Mouse (Mus musculus) cortical plate, adult 2 months (tissue): ENCODE results near the gene Ykt6. TPM values are rescaled to one million over a fixed set of nuclear protein-coding genes. Genes with fewer than 3 reads are reported as not detected.
A peak's percentile ranks its signal among the peaks of the same experiment; 100 is the strongest.

Experiments
- H3K27ac ChIP-seq: fragments of 200-500 bp; 2 replicates; pipeline ENCODE4 v1.5.1; 2012; ENCODE audit warnings: low read length, control low read depth, inconsistent platforms; ENCODE audit not compliant: insufficient read depth
- H3K4me1 ChIP-seq: fragments of 200-500 bp; 2 replicates; pipeline ENCODE4 v1.6.1; 2011; ENCODE audit warnings: low read length; ENCODE audit not compliant: control insufficient read depth, insufficient read depth
- H3K4me3 ChIP-seq: fragments of 200-500 bp; 2 replicates; pipeline ENCODE4 v1.5.1; 2011; ENCODE audit warnings: mild to moderate bottlenecking, low read length, control low read depth; ENCODE audit not compliant: insufficient read depth
- CTCF ChIP-seq: fragments of 200-500 bp; IDR thresholded peaks from 2 replicates; pipeline ENCODE4 v1.5.1; 2011; ENCODE audit warnings: mild to moderate bottlenecking, control low read depth, low read length; ENCODE audit not compliant: insufficient read depth; ENCODE audit errors: extremely low read depth
- POLR2A ChIP-seq: fragments of 200-500 bp; IDR thresholded peaks from 2 replicates; pipeline ENCODE4 v1.6.1; 2011; ENCODE audit warnings: mild to moderate bottlenecking, low read length, control low read depth; ENCODE audit not compliant: insufficient read depth; ENCODE audit errors: extremely low read depth
- polyA plus RNA-seq: library from polyadenylated mRNA; depleted of rRNA; stranded (reverse); fragments of >200 nt; gene quantifications from 2 replicates; pipeline ENCODE4 v1.2.3, GENCODE M21; 2012

Ykt6 gene
- polyA plus RNA-seq, 1 experiment: 65.3 TPM

DNA sequence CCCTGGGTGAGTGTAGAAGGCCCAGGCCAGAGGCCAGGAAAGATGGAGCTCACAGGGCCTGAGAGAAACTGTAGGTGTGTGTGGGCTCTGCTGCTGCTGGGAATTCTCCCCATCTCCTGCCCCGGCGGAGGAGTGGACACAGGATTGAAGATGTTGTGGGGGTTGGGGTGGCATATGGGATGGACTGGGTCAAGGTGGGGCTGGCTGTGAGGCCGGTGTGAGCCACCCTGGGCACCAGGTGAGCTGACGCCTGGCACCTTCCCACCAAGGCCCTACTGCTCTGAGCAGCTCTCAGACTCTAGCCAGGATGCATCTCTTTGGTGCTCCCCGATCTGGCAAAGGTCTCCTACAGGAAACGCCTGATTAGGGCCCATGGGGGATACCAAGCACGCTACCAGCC is 25.8 kb downstream of the Ykt6 start:
- no peak overlapping the region for H3K4me3 ChIP-seq
- no peaks in the 10 kb centered on the region for H3K4me1 ChIP-seq
- TF ChIP-seq POLR2A: no peak
- TF ChIP-seq CTCF: no peak
- H3K27ac ChIP-seq: no peak overlapping the region

DNA sequence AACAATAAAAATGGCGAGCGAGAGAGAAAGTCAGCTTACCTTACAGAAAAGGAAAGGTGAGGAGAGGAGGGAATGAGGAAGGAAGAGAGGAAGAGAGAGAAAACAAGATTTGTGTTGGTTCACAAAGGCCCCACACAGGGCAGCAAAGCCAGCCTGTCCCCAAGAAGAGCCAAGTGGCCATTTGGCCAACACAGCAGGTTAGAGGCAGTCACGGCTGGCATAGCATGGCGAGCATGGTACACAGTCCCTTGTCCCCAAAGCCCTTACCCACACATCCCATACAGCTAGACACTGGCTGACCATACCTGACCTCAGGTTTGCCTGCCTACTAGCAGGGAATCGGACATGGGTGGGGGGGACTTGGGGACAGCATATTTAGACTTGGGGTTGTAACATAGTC is 28.1 kb downstream of the Ykt6 start:
- Histone ChIP-seq H3K27ac (no peak overlapping the region), H3K4me3 (no peak overlapping the region), H3K4me1 (no peaks in the 10 kb centered on the region)
- TF ChIP-seq CTCF: no peak
- no peak for TF ChIP-seq POLR2A

DNA sequence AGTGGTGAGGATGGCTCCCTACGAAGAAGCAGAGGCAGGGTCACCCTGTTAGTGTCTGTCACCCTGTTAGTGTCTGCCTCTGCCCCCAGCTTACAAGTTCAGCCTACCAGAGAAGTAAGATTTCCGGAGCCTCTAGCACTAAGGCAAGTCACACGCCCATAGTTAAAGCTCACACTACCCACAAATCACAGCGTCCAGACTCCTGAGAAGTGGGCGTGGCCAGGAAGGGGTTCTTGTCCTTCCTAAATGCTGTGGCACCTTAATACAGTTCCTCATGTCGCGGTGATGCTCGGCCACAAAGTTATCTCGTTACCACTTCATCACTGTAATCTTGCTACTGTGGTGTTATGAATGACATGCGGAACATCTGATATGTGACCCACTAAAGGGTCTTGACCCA is 32.6 kb downstream of the Ykt6 start:
- no peak overlapping the region for H3K4me3 ChIP-seq
- no peaks in the 10 kb centered on the region for H3K4me1 ChIP-seq
- no peak for TF ChIP-seq CTCF
- no peak for TF ChIP-seq POLR2A
- no peak overlapping the region for H3K27ac ChIP-seq

DNA sequence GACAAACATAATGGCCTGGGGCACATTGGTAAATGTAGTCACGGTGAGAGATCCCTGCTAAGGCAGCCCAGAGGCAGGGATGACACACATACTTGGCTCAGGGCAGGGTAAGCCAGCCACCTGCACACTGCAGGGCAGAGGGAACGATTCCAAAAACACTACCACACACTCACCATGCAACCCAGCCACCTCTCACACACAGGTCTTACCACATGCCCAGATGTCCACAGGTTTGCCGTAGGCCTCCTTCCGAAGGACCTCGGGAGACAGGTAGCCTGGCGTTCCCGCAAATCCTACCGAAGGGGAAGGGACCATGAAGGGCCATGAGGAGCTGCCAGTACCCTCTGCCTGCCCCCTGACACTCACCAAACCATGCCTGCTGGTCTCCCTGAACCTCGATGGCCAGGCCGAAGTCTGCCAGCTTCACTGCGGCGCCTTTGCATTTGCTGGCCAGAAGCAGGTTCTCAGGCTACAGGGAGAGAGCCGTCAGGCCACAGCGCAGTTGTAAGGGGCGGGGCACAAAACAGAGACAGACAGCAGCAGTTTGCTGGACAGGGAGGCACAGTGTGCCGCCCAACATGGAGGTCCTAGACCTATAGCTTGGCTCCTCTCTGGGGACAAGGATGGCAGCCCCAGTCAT is 34.6 kb downstream of the Ykt6 start:
- H3K4me1 ChIP-seq: no peaks in the 10 kb centered on the region
- H3K4me3 ChIP-seq: no peak overlapping the region
- TF ChIP-seq CTCF (no peak), POLR2A (no peak)
- H3K27ac ChIP-seq: no peak overlapping the region

DNA sequence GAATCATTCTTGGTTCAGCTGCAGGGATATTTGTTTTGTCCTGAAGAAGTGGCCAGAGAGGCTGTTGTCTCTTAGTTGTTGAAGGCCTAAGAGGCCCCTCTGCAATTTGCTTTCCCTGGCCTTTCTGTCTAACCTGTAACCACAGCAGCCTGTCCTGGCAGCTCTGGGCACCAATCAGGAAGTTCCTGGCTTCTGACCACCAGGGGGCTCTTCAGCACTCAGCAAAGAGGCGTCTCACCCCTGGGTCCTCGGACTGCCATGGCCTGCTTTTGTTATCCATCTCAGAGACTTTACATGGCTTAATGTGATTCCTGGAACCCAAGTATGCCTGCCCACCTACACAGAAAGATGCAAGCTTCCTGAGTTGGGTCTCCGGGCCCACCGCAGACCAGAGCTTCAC is 35.4 kb downstream of the Ykt6 start:
- Histone ChIP-seq H3K4me1 (no peaks in the 10 kb centered on the region), H3K27ac (no peak overlapping the region), H3K4me3 (no peak overlapping the region)
- TF ChIP-seq CTCF (peak; percentile 39), POLR2A (no peak)

DNA sequence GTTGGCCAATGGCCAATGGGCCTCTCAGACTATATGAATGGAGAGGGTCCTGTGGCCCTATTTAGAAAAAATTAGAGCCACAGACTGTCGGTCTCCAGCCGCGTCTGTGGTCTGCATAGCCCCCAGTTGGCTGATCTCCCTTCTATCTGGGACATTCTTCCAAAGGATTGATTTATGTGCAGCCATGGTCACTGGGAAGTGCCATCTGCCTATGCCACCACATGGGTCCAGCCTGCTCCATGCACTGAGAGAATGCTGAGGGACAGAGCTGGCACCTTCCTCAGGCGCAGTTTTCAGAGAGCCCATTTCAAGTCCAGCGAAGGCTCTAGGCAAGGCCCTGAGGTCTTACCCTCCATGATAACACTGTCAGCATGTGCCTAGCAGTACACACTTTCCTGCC is 38.7 kb downstream of the Ykt6 start:
- Histone ChIP-seq H3K27ac (no peak overlapping the region), H3K4me3 (no peak overlapping the region), H3K4me1 (peaks cover 12% of the 10 kb centered on the region)
- TF ChIP-seq POLR2A (no peak), CTCF (no peak)

DNA sequence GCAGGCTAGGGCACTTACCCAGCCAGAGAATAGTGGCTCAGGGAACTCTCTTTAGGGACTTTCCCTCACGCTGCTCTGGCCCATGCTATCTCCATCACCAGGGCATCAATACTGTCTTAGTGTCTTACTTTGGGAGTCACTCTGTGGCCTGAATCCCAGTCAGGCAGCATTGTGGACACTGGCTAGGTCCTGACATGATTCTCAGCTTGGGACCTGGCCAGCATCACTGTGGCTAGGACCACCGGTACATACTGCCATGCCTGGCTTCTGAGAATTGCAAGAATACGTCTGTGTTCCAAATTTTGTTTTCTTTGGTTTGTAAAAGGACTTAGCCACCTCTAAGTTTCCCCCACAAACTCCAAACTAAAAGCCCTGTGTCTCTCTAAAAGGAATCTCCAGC is 39.4 kb downstream of the Ykt6 start:
- Histone ChIP-seq H3K4me3 (no peak overlapping the region), H3K27ac (no peak overlapping the region), H3K4me1 (peaks cover 17% of the 10 kb centered on the region)
- TF ChIP-seq CTCF: no peak
- no peak for TF ChIP-seq POLR2A

DNA sequence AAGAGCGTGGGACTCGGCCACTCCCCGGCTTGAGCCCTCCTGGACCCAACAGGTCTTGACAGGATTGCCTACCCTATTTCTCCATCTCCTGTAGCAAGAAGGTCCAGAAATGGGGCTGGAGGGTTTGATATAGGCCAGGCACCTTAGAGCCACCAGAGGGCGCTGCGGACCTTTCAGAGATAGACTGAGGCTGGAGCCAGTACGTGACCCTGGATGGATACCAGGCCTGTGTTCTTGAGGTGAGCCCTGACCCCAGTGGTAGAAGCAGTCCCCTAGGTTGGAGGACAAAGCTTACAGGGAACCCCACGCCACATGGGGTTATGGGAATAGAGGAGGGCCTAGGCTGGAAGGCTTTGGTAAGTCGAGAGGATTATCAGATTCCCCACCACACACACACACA is 40.5 kb downstream of the Ykt6 start:
- Histone ChIP-seq H3K27ac (no peak overlapping the region), H3K4me1 (peaks cover 26% of the 10 kb centered on the region), H3K4me3 (no peak overlapping the region)
- TF ChIP-seq CTCF: peak; percentile 79
- TF ChIP-seq POLR2A: no peak

DNA sequence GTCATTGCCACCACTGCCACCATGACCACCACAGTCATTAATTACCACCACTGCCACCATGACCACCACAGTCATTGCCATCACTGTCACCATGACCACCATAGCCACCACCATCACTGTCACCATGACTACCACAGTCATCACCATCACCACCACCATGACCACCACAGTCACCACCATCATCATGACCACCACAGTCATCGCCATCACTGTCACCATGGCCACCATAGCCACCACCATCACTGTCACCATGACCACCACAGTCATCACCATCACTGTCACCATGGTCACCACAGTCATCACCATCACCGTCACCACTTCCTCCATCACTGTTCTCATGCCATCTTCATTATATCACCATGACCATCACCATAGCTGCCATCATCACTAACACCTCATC is 43.0 kb downstream of the Ykt6 start:
- TF ChIP-seq CTCF (no peak), POLR2A (no peak)
- Histone ChIP-seq H3K27ac (no peak overlapping the region), H3K4me3 (no peak overlapping the region), H3K4me1 (peaks cover 41% of the 10 kb centered on the region)

DNA sequence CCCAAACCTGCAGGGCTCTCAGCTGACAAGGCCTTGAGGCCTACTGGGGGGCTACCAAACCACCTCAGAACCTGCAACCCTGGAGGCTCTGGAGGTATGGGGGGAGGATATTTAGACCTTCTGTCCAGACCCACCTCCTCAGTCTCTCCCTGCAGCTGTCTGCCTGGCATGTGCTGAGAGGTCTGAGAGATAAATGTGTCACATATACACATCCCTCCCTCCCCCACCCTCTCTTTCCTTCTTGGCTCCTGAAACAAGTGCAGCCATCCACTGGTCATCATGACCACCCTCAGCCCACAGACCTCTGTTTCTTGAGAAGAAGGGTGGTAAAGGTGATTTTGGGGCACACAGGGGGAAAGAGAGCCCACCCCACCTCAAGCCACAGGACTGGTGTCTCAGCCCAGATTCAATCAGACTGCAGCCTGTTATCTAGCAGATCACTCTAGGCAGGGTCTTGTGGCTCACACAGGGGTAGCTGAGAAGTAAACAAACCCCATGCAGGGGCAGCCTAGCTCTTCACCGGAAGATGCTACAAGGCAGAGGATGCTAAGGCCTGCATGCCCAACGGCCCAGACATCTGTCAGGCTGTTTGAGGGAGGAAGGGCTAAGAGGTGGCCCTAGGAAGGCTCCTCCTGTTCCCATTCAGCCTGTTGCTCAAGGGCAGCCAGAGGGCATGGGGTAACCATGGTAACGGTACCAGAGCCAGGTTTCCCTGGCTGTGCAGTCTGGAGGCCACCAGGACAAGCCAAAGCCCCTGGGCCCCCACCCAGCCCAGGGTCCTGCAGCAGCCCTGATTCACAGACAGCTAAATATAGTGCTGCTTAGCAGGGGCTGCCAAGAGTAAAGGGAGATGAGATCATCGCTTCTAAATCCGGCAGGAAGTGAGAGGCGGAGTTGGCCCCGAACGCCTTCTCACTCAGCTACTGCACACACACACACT is 44.6 kb downstream of the Ykt6 start:
- TF ChIP-seq POLR2A (no peak), CTCF (no peak)
- peaks cover 43% of the 10 kb centered on the region for H3K4me1 ChIP-seq
- H3K4me3 ChIP-seq: no peak overlapping the region
- peak overlapping the region; percentile 58 for H3K27ac ChIP-seq
